Mouse (Mus musculus) kidney, postnatal 4 days (tissue): ENCODE data around the gene Azin2.

Experiments
- DNase-seq, 2 experiments: peaks; one replicate each; pipeline ENCODE4 v3.0.0; 2021; ENCODE audit warnings: mixed read lengths in 2 of 2

Azin2 gene

DNA sequence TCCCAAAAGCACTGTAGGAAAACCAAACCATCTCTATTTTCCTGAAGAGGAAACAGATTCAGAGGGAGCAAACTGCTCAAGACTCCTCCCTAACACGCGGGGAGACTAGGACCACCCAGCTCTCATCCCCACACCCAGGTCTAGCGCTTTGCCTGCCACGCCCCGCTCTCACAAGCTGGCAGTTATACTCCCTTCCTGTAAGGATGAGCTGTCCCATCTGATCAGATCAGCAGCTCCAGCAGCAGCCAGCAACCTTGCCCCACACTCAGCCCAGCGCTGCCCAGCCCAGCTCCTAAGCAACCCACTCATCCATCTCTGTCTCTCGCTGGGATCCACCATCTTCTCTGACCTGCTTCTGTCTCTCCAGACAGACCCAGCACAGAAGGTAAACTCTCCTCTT, 29.5 kb downstream of the Azin2 start:
- no peak for DNase-seq

DNA sequence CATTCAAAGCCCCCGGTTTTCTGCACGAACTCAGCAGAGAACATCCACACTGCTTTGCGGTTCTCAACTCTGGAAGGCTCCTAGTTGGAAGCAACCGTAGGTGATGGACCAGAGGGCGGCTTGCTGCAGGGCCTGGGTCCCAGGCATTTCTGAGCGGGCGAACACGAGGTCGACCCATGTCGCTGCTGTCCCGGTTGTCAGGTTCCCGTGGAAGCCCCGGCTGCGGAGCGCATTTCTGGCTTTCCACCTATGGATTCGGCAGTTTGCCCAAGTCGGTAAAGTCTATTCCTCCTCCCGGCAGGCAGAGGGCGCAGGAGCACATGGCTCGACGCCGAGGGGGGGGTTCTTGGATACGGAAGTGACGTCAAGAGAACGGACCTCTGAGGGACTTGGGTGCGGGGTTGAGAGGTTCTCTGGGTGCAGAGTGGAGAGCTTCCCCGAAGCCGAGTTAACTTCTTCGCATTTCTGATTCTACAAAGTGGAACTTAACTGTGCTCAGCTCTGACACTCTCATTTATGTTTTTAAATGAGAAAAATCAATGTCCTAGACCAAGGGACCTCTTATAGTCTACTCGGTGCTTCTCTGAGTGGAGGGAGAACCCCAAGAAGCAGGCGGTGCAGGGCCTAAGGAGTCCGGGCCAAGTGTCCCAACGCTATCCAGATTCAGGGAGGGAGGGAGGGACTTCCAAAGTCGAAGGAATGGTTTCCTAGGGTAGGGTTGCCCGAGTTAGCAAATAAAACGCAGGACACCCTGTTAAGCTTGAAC, 37.2 kb downstream of the Azin2 start:
- DNase-seq = peak; percentile 83 to 87

DNA sequence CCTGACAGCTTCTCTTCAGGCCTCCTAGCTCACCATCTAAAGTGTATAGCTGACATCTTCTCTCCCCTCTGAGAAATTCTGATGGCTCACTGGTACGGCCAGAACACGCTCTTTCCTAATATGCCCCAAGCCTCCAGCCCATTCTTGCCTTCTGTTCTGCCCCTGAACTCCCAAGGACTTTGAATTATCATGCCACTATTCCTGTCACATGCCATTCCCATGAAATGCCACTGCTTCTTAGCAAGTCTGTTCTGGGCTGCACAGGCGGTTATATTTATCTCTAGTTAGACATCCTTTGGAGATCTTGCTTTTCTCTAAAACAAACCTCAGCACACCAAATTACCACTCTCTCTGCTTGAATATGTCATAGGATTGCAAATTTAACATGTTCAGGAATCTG, 38.6 kb downstream of the Azin2 start:
- no peak for DNase-seq

DNA sequence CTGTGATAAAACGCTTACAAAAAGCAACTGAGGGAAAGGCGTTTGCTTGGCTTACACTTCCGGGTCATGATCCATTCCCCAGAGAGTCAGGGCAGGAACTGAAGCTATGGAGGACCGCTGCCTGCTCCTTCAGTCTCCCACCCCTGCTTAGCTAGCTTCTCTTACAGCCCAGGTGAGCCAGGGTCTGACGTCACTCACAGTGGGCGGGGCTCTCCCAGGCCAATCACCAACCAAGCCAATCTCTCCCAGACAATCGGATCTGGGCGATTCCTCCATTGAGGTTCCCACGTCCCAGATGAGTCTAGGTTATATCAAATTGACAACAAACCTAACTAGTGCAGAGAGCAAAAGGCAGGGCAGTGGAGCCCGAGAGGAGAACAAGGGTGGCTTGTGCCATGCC, 43.1 kb downstream of the Azin2 start:
- DNase-seq = no peak

DNA sequence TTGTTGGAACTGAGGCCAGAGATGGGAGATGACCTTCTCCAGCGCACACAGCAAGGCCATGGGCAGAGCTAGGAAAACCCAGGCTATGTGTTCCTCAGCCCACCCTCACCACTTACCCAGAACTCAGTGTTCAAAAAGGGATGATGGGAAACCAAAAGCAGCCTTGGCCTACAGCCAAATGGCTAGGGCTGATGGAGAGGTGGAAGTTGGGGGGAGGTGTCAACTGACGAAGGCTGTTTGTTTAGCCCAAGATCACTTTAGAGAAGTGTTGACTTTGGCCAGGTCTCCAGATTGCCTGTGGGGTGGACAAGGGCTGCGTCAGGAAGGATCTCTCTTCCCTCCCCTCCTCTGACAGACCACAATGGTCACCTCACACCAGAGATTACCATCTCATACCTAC, 44.1 kb downstream of the Azin2 start:
- peak; percentile 45 to 54 for DNase-seq

DNA sequence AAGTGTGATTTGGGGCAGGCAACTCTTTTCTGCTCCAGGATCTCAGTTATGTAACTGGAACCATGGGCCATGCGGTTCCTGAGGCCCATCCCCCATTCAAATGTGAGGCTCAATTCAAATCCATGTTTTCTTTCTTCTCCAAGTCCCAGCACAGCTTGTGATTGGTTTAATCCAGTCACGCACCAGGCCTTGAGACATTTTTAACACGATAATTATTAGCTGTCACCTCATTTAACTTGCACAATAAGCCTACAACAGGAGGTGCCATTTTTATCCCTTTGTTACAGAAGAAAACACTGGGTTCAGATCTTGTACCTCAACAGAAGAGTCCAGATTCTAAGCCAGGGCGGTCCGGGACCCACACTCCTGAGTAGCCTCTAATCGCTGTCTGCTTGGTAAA, 44.5 kb downstream of the Azin2 start:
- no peak for DNase-seq

DNA sequence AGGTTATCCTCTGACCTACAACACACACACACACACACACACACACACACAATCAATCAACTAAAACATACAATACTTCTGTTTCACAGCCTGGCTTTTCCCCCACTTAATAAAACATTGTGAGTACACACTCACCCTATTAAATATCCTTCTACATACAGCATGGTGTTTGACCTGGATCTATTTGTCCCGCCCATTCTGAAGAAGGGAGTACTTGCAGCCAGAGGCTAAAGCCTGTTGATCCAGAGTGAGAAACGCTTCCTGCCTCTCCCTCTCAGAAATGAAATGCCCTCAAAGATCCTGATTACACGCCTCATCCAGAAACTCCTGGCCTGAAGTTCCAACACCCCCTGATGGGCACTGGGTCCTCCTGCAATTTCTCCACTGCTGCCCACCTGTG, 45.1 kb downstream of the Azin2 start:
- DNase-seq = no peak

DNA sequence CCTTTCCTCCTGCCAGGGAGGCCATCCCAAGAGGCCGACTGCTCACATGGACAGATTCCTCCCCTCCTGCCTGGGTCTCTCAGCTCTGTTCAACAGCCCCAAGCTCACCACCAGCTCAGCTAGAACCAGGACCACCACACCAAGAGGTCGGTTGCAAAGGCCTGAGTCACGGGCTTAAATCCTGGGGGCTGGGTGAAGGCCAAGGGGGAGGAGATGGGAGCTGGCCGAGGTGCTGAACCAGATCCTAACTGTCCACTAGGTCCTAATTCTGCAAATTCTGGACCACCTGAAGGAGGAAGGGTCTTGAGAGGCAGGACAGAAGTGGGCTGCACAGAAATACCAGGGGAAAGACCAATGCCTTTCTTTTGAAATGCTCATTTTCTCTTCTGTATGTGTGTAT, 48.4 kb downstream of the Azin2 start:
- peak; percentile 76 for DNase-seq

DNA sequence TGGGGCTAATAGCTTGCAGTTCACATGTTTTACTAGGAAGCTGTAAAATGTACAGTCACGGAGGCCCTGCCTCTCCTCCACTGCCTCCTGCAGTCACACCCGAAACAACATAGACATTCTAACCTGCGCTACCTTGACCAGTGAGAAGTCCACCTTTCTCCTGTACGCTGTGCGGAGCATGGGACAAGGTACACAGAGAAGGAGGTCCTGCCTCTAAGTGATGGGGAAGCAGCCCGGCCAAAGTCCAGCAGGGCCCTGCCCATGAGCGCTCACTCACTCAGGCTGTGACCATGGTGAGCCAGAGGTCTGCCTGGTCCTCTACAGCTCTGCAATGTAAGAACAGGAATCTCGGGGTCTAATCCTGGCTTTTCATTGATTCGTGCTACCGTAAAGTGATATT, 50.2 kb downstream of the Azin2 start:
- DNase-seq = no peak

DNA sequence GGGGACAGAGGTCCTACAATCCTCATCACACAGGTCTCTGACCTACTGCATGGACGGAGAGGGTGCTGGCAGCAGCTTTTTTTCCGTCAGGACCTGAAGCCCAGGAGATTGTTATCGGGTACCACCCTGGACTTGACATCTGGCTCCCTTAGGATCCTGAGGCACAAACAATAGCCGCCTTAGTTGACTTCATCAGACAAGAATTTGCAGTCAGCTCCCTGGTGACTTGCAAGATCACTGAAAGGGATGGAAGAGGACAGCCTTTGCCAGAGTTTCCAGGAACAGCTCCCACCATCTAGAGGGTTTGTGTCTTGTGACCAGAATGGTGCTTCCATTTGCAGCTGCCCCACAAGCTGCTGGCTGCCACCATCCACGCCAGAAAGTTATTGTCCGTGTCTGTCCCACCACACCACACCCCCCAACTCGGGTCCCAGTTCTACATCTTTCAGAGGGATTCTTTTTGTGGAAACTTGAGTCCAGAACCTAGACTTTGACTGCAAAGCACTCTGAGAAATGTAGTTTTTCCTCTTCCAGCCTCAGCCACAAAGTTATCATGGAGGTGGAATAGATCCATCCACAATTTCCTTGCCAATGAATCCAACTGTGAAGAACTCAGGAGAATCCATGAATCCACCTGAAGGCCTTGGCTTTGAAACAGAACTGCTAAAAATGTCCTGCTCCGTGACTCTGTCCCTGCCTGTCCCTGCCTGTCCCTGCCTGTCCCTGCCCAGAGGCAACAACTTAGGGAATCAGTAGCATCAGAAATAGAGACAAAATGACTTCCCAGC, 51.8 kb downstream of the Azin2 start:
- DNase-seq = no peak

DNA sequence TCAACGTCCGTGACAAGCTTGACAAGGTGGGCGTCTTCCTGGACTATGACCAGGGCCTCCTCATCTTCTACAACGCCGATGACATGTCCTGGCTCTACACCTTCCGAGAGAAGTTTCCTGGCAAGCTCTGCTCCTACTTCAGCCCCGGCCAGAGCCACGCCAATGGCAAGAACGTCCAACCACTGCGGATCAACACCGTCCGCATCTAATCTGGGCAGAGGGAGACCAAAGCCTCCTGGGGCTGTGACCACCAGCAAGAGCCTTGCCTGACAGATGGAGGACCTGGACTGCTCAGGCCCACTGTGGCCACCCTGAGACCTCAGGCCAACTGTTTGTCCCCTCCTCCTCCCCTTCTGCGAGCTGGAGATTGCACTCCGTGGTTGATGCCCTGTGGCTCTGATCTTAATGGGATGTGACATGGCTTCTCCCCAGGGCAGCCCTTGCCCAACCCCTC, 52.8 kb downstream of the Azin2 start:
- no peak for DNase-seq

DNA sequence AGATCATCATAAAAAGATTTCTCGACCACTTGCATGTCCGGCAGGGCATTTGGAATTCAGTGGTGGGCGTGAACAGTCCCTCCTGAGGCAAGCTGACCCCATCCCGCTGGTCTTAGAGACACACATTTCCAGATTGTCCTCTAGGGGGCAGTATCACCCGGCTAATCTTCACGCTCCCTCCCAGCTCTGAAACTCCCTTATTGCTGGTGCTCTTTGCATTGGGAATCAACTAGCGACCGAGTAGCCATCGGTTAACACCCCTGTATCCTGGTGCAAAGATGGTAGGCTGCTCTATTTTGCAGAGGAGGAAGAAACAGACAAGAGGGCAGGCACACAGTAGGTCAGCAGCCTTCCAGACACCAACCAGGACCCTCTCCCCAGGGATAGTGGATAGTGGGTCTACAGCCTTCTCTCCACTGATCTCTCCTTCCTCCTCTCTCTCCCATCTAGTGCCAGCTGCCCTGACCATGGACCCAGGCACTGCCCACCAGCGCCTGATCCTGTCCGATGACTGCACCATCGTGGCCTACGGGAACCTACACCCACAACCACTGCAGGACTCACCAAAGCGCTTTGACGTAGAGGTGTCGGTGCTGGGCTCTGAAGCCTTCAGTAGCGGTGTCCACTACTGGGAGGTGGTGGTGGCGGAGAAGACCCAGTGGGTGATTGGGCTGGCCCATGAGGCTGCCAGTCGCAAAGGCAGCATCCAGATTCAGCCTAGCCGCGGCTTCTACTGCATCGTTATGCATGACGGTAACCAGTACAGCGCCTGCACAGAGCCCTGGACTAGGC, 53.5 kb downstream of the Azin2 start:
- peak; percentile 56 to 66 for DNase-seq

DNA sequence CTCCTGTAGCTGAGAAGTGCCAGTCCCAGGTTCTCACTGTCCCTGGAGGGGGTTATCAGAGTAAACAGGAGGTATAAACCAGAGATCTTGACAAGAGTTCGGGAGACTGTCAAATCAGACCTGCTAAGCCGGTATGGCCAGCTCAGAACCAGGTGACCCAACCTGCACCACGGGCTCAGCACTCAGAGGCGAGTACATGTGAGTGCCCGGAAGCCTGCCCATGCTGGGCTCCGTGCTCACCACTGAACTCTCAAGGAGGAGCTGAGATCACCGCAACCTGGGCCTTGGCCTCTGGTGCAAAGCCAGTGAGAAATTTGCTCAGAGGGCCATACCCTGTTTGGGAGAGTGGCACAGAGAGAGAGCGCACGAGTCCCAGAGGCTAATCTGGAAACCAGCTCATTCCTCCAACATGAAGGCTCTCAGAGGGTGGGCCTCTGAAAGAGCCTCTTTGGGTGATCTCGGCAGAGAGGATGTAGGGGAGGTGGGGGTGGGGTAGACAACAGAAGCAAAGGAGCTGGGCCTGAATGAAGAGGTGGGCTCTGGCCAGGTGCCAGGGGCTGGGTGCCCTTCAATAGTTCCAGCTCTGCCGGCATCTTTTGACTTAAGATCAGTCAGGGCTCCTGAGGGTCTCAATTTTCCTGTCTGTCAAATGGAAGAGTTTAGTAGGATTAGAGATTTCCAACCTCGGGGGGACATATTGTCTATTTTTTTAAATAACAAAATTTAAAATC, 54.8 kb downstream of the Azin2 start:
- no peak for DNase-seq

DNA sequence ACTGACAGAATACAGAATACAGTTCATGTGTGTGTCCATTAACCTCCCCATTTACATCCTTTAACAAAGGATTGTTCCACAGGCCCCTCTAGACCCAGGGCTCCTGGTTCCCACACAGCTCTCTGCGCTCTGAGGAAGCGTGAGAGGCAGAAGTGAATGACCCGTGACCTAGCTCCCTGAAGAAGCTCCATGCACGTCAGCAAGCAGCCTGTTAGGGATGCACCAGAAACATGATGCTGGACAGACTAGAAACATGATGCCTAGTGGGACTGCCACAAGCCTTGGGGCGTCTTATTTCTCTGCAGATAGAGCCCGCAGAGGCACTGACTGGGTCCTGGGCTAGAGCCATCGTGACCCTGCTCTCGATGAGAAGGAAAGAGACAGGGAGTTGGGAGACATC, 55.5 kb downstream of the Azin2 start:
- no peak for DNase-seq

DNA sequence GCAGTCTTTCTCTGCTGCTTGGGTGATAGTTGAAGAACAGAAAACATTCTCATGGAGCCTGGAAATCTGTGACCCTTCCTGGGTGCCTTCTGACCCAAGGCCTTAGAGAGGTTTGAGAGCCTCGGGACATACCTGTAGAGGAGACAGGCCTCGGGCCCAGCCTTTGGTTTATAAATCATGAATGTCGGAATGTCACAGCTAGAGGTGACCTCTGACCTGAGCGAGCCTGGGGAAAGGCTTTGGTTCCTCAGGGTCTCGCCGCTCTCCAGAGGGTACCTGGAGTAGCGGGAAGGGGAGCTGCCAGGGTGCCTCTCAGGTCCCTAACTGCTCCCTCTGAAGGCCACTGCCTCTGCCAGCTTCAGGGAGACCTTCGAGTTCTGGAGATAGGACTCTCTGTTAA, 57.0 kb downstream of the Azin2 start:
- DNase-seq = no peak

DNA sequence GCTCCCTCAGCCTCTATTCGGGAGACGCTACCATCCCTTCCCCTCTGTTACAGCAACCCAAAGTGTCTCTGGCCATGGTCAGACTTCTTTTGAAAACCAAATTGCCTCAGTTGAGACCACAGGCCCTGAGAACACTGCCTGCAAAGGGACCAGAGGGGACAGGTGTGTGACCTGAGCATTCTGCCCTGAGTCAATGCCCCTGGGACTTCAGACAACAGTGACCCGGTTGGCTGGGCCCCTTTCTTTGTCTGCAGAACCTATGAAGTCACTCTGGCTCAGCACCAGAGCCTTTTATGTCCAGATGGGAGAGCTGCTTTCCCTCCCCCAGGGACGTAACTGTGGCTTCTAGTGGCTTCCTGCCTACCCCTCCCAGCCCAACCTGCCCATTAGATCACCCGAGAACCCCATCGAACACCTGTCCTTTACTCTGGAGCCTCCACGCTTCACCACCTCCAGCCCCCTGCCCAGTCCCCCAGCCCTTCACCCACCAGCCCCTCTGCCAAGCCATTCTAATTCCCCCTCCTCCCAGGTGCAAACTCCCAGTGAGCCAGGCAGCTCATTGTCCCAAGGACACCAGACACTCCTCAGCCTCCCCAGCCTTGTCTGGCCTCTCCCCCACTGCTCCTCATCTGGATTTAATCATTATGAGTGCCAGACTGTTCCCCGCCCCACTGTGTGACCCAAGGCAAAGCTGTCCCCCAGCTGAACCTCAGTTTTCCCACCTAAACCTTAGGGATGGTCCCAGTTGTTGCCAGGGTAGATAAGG, 58.0 kb downstream of the Azin2 start:
- no peak for DNase-seq

DNA sequence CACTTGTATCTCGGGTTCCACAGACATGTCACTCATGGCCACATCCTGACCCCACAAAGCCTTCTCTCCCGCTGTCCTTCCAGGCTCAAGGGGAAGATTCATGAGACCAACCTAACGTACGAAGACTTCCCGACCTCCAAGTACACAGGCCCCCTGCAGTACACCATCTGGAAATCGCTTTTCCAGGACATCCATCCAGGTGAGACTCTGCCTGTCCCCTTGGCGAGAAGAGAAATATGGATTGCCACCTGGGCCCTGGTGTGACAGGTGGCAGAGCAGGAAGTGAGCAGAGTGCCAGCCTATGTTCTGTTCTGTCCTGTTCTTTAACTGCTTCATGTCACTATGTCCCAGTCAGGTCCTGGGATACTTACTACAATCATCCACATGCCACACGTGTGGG, 59.9 kb downstream of the Azin2 start:
- no peak for DNase-seq

DNA sequence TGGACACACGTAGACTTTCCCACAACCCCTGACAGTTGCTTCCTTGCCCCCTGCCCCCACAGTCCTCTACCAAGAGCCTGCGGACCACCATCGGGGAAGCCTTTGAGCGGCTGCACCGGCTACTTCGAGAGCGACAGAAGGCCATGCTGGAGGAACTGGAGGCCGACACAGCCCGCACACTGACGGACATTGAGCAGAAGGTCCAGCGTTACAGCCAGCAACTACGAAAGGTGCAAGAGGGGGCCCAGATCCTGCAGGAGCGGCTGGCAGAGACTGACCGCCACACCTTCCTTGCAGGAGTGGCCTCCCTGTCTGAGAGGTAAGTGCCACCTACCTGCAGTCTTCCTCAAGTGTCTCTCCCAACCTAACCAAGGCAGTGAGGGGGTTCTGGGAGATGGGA, 61.8 kb downstream of the Azin2 start:
- DNase-seq = no peak

DNA sequence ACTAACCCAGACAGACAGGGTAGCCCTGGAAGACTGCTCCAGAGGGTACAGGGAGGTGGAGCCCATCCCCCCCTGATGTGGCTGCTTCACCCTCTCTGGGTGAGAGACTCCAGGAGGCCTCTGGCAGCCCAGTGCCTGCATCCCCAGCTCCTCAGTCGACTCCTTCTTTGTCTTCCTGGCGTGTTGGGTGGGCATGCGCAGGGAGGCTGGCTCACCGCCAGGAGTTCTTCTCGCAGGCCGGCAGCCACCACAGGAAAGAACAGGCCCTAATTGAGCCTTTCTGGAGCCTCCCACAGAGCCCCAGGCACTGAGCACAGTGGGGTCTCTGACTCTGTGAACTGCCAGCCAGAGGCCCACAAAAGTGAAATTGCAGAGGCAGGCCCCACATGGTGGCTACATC, 62.9 kb downstream of the Azin2 start:
- peak; percentile 92 to 94 for DNase-seq

DNA sequence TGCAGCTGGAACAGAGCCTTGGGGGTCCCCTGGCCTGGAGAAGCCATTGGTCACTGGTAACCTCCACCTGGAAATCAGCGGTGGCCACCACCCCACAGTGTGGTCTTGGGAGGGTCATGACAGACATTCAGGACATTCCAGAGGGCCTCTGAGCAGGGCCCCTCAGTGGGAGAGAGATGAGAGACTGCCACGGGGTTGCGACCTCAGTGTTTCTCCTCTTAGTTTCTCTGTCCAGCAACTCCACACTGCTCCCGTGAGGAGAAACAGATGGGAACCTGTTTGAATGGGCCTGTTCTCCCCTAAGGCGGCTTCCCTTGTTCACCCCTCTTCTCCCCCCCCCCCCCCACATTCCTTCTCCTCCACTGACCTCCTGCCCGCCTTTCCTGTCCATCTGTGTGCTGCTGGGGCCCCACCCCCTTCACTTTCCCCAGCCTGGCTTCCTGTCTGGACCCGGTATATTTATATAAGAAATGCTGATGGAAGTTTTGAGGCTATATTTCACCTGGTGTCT, 64.3 kb downstream of the Azin2 start:
- peak; percentile 71 to 84 for DNase-seq

DNA sequence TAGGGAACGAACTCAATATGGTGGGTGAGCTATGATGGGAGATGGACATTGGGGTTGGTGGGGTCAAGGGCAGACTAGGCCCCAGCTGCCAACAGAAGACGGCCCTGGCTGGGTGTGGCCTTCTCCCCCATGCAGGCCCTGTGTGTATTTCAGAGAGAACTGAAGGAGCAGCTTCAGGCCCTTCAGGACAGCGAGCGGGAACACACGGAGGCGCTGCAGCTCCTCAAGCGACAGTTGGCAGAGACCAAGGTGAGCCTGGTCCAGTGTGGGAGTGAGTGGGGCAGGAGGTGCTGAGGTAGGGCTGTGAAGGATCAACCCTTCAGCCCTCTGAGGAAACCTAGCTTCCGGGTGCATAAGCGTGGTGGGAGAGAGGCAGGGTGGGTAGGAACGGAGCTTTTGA, 65.6 kb downstream of the Azin2 start:
- DNase-seq = no peak

DNA sequence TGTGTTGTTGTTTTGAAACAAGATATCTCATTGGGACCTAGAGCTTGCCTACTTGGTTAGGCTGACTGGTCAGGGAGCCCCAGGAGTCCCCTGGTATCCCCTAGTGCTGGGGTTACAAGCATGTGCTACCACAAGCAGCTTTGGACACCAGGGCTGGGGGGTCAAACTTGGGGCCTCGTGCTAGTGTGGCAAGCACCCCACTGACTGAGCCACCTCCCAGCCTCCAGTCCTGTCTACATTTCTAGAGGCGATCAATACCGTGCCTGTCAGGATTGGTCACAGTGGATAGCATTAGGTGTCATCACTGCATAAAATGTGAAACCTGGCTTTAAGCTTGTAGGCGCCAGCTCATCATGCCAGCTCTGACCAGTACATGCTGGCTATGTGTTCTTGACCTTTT, 66.4 kb downstream of the Azin2 start:
- no peak for DNase-seq
